Mouse (Mus musculus): ENCODE measurements around the gene Ift172. TPM values are rescaled to one million over a fixed set of nuclear protein-coding genes. Genes with fewer than 3 reads are reported as not detected.

Ift172 gene
- 28.2 and 45.8 TPM in 2 replicates for total RNA-seq (2014; rRNA removed)
- 16.5 and 17.7 TPM in 2 replicates for polyA plus RNA-seq (2015; fragmentation: Nextera tagmentation; extraction: Ambion mirVana)

DNA sequence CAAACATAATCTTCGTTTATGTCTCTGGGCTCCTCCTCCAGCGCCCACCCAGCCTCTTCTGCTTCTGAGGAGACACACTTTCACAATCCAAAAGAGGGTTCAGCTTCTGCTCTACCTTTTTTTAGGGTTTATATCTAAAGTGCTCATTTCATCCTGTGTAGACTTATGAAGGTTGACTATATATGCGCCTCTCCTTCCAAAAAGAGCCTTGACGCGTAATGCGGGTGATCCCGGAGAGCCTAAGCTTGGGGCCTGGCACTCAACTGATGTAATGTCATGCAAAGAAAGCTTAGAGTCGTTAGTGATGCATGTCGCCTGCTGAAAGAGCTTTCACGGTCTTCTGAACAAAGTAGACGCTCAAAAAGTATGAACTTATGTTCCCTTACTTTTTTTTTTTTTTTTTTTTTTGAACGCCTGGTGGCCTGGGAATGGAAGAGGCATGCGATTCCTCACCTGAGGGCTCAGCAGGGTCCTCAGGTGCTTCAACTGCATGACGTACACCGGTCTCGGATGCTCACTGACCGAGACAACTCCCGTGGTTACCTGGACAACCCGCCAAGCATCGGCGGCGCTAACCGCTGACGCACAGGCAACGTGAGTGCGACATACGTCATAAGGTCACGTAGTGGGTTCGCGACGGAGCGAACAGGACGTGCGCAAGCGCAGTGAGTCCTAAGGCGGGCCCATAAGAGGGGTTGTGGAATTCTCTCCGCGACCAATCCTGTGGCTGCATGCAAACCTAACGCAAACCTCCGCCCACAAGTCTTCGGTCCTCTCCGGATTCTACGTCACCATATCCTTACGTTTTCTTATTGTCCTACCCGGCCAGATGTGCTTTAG lies at the start of gene Ift172:
Gene Ift172 (minus strand): TSS at position 596 of the 840 bp plus-strand sequence.
- ATAC-seq (ENCODE audit: low FRiP score) (peak; percentile 92), DNase-seq (ENCODE audit: low spot score) (peak; percentile 99)
- Histone ChIP-seq H3K4me2 (ENCODE audit: low read depth, low read length, poor library complexity, severe bottlenecking) (peak within 1 kb of the TSS; percentile 81), H3K4me1 (ENCODE audit: insufficient read depth, low read length) (peaks cover 15% of the 10 kb centered on the region; the same call in 1 of the 2 replicates), H3K9me3 (ENCODE audit: low read length) (no peaks in the 10 kb centered on the region), H3K27me3 (ENCODE audit: insufficient read depth, low read length) (no peaks in the 10 kb centered on the region), H3K9ac (replicated peaks; ENCODE audit: low read length, poor library complexity, severe bottlenecking) (peak within 1 kb of the TSS; percentile 46; the same call in 1 of the 2 replicates), H3K36me3 (ENCODE audit: insufficient read depth, low read length) (peaks cover 15% of the 10 kb centered on the region), H3K4me3 (ENCODE audit: low read depth, low read length) (peak within 1 kb of the TSS; percentile 39), H3K27ac (ENCODE audit: low read depth, low read length) (peak within 1 kb of the TSS; percentile 55; the same call in 1 of the 2 replicates)
- 2% methylated on average over 45 of the region's 45 CpGs for WGBS
- 0 out of 2 replicates have a peak, but pooled peaks have one; percentile 5 for TF ChIP-seq CTCF (IDR thresholded peaks at IDR 0.05)

DNA sequence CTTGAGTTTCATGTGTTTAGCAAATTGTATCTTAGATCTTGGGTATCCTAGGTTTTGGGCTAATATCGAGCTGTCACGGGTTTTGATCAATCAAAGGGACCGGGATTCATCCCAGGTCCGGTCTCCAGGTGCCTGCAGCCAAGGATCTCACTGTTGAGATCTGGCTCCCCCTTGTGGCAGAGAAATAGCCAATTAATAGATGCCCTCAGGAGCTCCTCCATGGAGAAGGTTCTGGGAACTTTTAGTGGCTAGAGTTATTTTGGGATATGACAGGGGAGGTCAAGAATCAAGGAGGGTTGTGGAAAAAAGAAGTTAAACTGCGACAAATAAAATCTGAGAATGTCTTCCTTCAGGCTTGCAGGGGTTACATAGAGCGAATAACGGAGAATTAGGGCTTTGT lies 37.3 kb upstream of the Ift172 start:
- Histone ChIP-seq H3K36me3 (ENCODE audit: insufficient read depth, low read length) (no peaks in the 10 kb centered on the region), H3K4me3 (ENCODE audit: low read depth, low read length) (no peak overlapping the region), H3K27me3 (ENCODE audit: insufficient read depth, low read length) (no peaks in the 10 kb centered on the region), H3K4me2 (ENCODE audit: low read depth, low read length, poor library complexity, severe bottlenecking) (no peak overlapping the region), H3K4me1 (ENCODE audit: insufficient read depth, low read length) (no peaks in the 10 kb centered on the region), H3K9ac (replicated peaks; ENCODE audit: low read length, poor library complexity, severe bottlenecking) (no peak overlapping the region), H3K27ac (ENCODE audit: low read depth, low read length) (no peak overlapping the region), H3K9me3 (ENCODE audit: low read length) (no peaks in the 10 kb centered on the region)
- DNase-seq (ENCODE audit: low spot score) (peak; percentile 50), ATAC-seq (ENCODE audit: low FRiP score) (no peak)
- TF ChIP-seq CTCF (IDR thresholded peaks at IDR 0.05), result peak; percentile 67
- WGBS, result 32% methylated on average over 7 of the region's 7 CpGs

- no peaks in the 10 kb centered on the region for H3K36me3 ChIP-seq (ENCODE audit: insufficient read depth, low read length)
- no peak overlapping the region for H3K9ac ChIP-seq (replicated peaks; ENCODE audit: low read length, poor library complexity, severe bottlenecking)
- no peak overlapping the region for H3K4me2 ChIP-seq (ENCODE audit: low read depth, low read length, poor library complexity, severe bottlenecking)
- 17% methylated on average over 5 of the region's 5 CpGs for WGBS
- DNase-seq (ENCODE audit: low spot score) (no peak), ATAC-seq (ENCODE audit: low FRiP score) (no peak)
- no peak overlapping the region for H3K4me3 ChIP-seq (ENCODE audit: low read depth, low read length)
- H3K27me3 ChIP-seq (ENCODE audit: insufficient read depth, low read length), result no peaks in the 10 kb centered on the region
- H3K9me3 ChIP-seq (ENCODE audit: low read length), result no peaks in the 10 kb centered on the region
- TF ChIP-seq CTCF (IDR thresholded peaks at IDR 0.05), result no peak
- no peak overlapping the region for H3K27ac ChIP-seq (ENCODE audit: low read depth, low read length)
- H3K4me1 ChIP-seq (ENCODE audit: insufficient read depth, low read length), result no peaks in the 10 kb centered on the region
These were observed 35.9 kb upstream of the Ift172 start for GRCm38 (mm10) chr5:31326850-31327249.

DNA sequence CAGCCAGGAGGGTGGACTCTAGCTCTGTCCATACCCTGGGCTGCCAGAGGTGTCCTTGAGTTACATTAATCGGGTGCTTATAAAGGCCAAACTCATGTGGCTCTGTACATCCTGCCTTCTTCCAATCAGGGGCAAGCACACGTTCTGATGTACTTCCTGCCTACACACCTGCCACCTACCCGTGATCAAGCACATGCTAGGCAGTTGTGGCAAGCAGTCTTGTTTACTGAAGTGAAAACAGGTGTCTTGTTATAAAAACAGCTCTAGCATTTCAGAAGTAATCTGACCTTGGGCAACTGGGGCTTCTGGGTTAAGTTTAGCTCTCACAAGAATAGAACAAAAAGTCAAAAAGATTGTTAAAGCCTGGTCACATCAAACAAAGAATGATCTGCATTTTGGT lies 33.2 kb upstream of the Ift172 start:
- DNase-seq (ENCODE audit: low spot score), result no peak
- 74% methylated on average over 3 of the region's 3 CpGs for WGBS
- Histone ChIP-seq H3K9ac (replicated peaks; ENCODE audit: low read length, poor library complexity, severe bottlenecking) (no peak overlapping the region), H3K4me3 (ENCODE audit: low read depth, low read length) (no peak overlapping the region), H3K9me3 (ENCODE audit: low read length) (no peaks in the 10 kb centered on the region), H3K36me3 (ENCODE audit: insufficient read depth, low read length) (no peaks in the 10 kb centered on the region), H3K4me1 (ENCODE audit: insufficient read depth, low read length) (no peaks in the 10 kb centered on the region), H3K27me3 (ENCODE audit: insufficient read depth, low read length) (no peaks in the 10 kb centered on the region), H3K27ac (ENCODE audit: low read depth, low read length) (no peak overlapping the region), H3K4me2 (ENCODE audit: low read depth, low read length, poor library complexity, severe bottlenecking) (no peak overlapping the region)
- no peak for TF ChIP-seq CTCF (IDR thresholded peaks at IDR 0.05)
- no peak for ATAC-seq (ENCODE audit: low FRiP score)

- Histone ChIP-seq H3K9me3 (ENCODE audit: low read length) (no peaks in the 10 kb centered on the region), H3K27me3 (ENCODE audit: insufficient read depth, low read length) (no peaks in the 10 kb centered on the region), H3K9ac (replicated peaks; ENCODE audit: low read length, poor library complexity, severe bottlenecking) (no peak overlapping the region), H3K4me1 (ENCODE audit: insufficient read depth, low read length) (no peaks in the 10 kb centered on the region), H3K36me3 (ENCODE audit: insufficient read depth, low read length) (no peaks in the 10 kb centered on the region), H3K27ac (ENCODE audit: low read depth, low read length) (no peak overlapping the region), H3K4me2 (ENCODE audit: low read depth, low read length, poor library complexity, severe bottlenecking) (no peak overlapping the region), H3K4me3 (ENCODE audit: low read depth, low read length) (no peak overlapping the region)
- 90% methylated on average over 3 of the region's 3 CpGs for WGBS
- no peak for TF ChIP-seq CTCF (IDR thresholded peaks at IDR 0.05)
- ATAC-seq (ENCODE audit: low FRiP score) (no peak), DNase-seq (ENCODE audit: low spot score) (no peak)
These were observed 31.9 kb upstream of the Ift172 start for GRCm38 (mm10) chr5:31322776-31323175.

DNA sequence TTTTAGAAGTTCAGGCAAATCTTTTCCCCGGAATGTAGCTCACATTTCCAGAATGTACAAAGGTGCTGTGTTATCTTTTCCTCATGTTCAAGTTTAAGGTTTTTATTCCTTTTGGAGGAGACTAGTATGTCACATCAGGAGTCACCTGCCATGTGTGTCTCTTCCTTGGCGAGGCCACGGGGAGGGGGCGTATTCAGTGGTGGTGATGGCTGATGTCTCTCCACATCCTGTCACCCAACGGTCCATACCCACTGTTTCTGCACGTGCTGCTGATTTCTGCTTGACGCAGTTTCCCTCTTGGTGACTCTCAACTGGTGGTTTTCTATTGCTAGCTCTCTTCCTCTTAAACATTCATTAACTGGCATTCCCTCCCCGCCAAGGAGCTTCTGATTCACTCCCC lies 21.9 kb upstream of the Ift172 start:
- H3K9ac ChIP-seq (replicated peaks; ENCODE audit: low read length, poor library complexity, severe bottlenecking), result no peak overlapping the region
- H3K4me2 ChIP-seq (ENCODE audit: low read depth, low read length, poor library complexity, severe bottlenecking), result no peak overlapping the region
- no peak overlapping the region for H3K27ac ChIP-seq (ENCODE audit: low read depth, low read length)
- TF ChIP-seq CTCF (IDR thresholded peaks at IDR 0.05), result no peak
- ATAC-seq (ENCODE audit: low FRiP score) (no peak), DNase-seq (ENCODE audit: low spot score) (no peak)
- H3K4me1 ChIP-seq (ENCODE audit: insufficient read depth, low read length), result no peaks in the 10 kb centered on the region
- no peaks in the 10 kb centered on the region for H3K27me3 ChIP-seq (ENCODE audit: insufficient read depth, low read length)
- 89% methylated on average over 8 of the region's 8 CpGs for WGBS
- H3K4me3 ChIP-seq (ENCODE audit: low read depth, low read length), result no peak overlapping the region
- H3K9me3 ChIP-seq (ENCODE audit: low read length), result no peaks in the 10 kb centered on the region
- no peaks in the 10 kb centered on the region for H3K36me3 ChIP-seq (ENCODE audit: insufficient read depth, low read length)

Measured in midbrain, postnatal 0 days (tissue).